ENCODE assay signal across 10 mouse cellular contexts in genomic region chr11:3368983-3369382, GRCm38 (mm10). TPM values are rescaled to one million over a fixed set of nuclear protein-coding genes. Genes with fewer than 3 reads are reported as not detected.
A peak's percentile ranks its signal among the peaks of the same experiment; 100 is the strongest.
DNase-seq lines count a peak whose midpoint lies in the region; ATAC-seq lines count a peak whose summit lies in the region.
"Had no signal": no experiment of that assay in that cellular context is flagged by ENCODE, and none has a peak within 500 bp of the region (broad histone marks: within the 10 kb centered on the region; RNA-seq: fewer than 3 reads in every experiment).

No protein-coding gene starts in this region.

- H3K27me3 ChIP-seq in embryonic facial prominence, embryonic 13.5 days = no peaks in the 10 kb centered on the region
- H3K27me3 ChIP-seq in intestine, embryonic 15.5 days (replicated peaks) = no peaks in the 10 kb centered on the region
- no peaks in the 10 kb centered on the region for H3K27me3 ChIP-seq in midbrain, embryonic 14.5 days (ENCODE audit: control insufficient read depth, insufficient read depth, low read length)

- 60% methylated on average over 7 of the region's 7 CpGs for WGBS in embryonic facial prominence, embryonic 13.5 days
- 39% methylated on average over 7 of the region's 7 CpGs for WGBS in intestine, embryonic 15.5 days
- WGBS in midbrain, embryonic 14.5 days = 59% methylated on average over 7 of the region's 7 CpGs

- no peak for ATAC-seq in embryonic facial prominence, embryonic 13.5 days (ENCODE audit: insufficient number of reproducible peaks, insufficient read depth, low FRiP score, low TSS enrichment, low read depth)
- peak; percentile 77 for ATAC-seq in intestine, embryonic 15.5 days
- ATAC-seq in midbrain, embryonic 14.5 days (ENCODE audit: low FRiP score, low TSS enrichment) = no peak

- H3K9me3 ChIP-seq in embryonic facial prominence, embryonic 13.5 days = no peaks in the 10 kb centered on the region
- H3K9me3 ChIP-seq in intestine, embryonic 15.5 days = no peaks in the 10 kb centered on the region
- no peaks in the 10 kb centered on the region for H3K9me3 ChIP-seq in midbrain, embryonic 14.5 days (ENCODE audit: control insufficient read depth, low read length)

- H3K9ac ChIP-seq in embryonic facial prominence, embryonic 13.5 days = no peak overlapping the region
- H3K9ac ChIP-seq in intestine, embryonic 15.5 days = no peak overlapping the region
- H3K9ac ChIP-seq in midbrain, embryonic 14.5 days (replicated peaks; ENCODE audit: low read length) = peak overlapping the region; percentile 76

- H3K4me2 ChIP-seq in embryonic facial prominence, embryonic 13.5 days = peak overlapping the region; percentile 94
- peak overlapping the region; percentile 30 for H3K4me2 ChIP-seq in intestine, embryonic 15.5 days (replicated peaks)
- peak overlapping the region; percentile 63 for H3K4me2 ChIP-seq in midbrain, embryonic 14.5 days (ENCODE audit: low read length)

- H3K27ac ChIP-seq in embryonic facial prominence, embryonic 13.5 days = no peak overlapping the region
- H3K27ac ChIP-seq in intestine, embryonic 15.5 days = peak overlapping the region; percentile 15; the same call in 1 of the 2 replicates
- no peak overlapping the region for H3K27ac ChIP-seq in midbrain, embryonic 14.5 days (replicated peaks; ENCODE audit: low read depth, low read length)

- no peaks in the 10 kb centered on the region for H3K36me3 ChIP-seq in embryonic facial prominence, embryonic 13.5 days
- no peaks in the 10 kb centered on the region for H3K36me3 ChIP-seq in intestine, embryonic 15.5 days
- no peaks in the 10 kb centered on the region for H3K36me3 ChIP-seq in midbrain, embryonic 14.5 days (ENCODE audit: control insufficient read depth, insufficient read depth, low read length)

- DNase-seq in embryo, embryonic 10 days (ENCODE audit: low spot score) = peak; percentile 11
- DNase-seq in embryo, embryonic 9.5 days (ENCODE audit: extremely low spot score) = no peak
- DNase-seq in midbrain, embryonic 14.5 days = no peak
- no peak for DNase-seq in right cerebral cortex, postnatal 14 days
- no peak for DNase-seq in right cerebral cortex, adult 2 months (ENCODE audit: low spot score in 2 of 2)
- DNase-seq in adrenal gland, postnatal 10 days = no peak
- DNase-seq: cerebellum, adult 2 months; retina, postnatal 1 day had no signal

- 0 out of 2 replicates have a peak overlapping the region, but pooled peaks have one; percentile 60 for H3K4me3 ChIP-seq in embryonic facial prominence, embryonic 13.5 days
- no peak overlapping the region for H3K4me3 ChIP-seq in intestine, embryonic 15.5 days (replicated peaks)
- peak overlapping the region; percentile 65; the same call in 1 of the 2 replicates for H3K4me3 ChIP-seq in midbrain, embryonic 14.5 days (replicated peaks; ENCODE audit: low read depth, low read length)

- peaks cover 53% of the 10 kb centered on the region for H3K4me1 ChIP-seq in embryonic facial prominence, embryonic 13.5 days
- peaks cover 30% of the 10 kb centered on the region for H3K4me1 ChIP-seq in intestine, embryonic 15.5 days (replicated peaks)
- peaks cover 32% of the 10 kb centered on the region for H3K4me1 ChIP-seq in midbrain, embryonic 14.5 days (ENCODE audit: control insufficient read depth, insufficient read depth, low read length)

RNA-seq across cellular contexts. Expression of gene Pik3ip1, which starts 38.8 kb away (rescaled TPM):
- polyA plus RNA-seq in embryonic facial prominence, embryonic 13.5 days (2015; fragmentation: Nextera tagmentation; extraction: Ambion mirVana) = 12.8 and 14.6 TPM in 2 replicates
- 8.5 and 8.7 TPM in 2 replicates for polyA plus RNA-seq in intestine, embryonic 15.5 days (2015; fragmentation: Nextera tagmentation; extraction: Ambion mirVana)
- polyA plus RNA-seq in midbrain, embryonic 14.5 days (2014; fragmentation: Nextera tagmentation; extraction: Ambion mirVana) = 20.2 and 21.2 TPM in 2 replicates
- 10 to 100 TPM; 13.3 to 17.8 TPM for total RNA-seq in adrenal gland, postnatal 10 days (2021)

RNA-seq across cellular contexts. Expression of gene Limk2, which starts 40.0 kb away (rescaled TPM):
- 80.5 and 84.3 TPM in 2 replicates for polyA plus RNA-seq in embryonic facial prominence, embryonic 13.5 days (2015; fragmentation: Nextera tagmentation; extraction: Ambion mirVana)
- 60.1 and 64.0 TPM in 2 replicates for polyA plus RNA-seq in intestine, embryonic 15.5 days (2015; fragmentation: Nextera tagmentation; extraction: Ambion mirVana)
- 155 and 172 TPM in 2 replicates for polyA plus RNA-seq in midbrain, embryonic 14.5 days (2014; fragmentation: Nextera tagmentation; extraction: Ambion mirVana)
- 10 to 100 TPM; 23.8 to 33.2 TPM for total RNA-seq in adrenal gland, postnatal 10 days (2021)

Comparison
In these comparisons a context has a peak if more than half of its experiments do, and no peak if none do; other contexts are left out.
1. H3K4me2 ChIP-seq: peak in every context shown above with its lines; median percentile 94 in embryonic facial prominence, embryonic 13.5 days; 63 in midbrain, embryonic 14.5 days; 30 in intestine, embryonic 15.5 days.